Mouse (Mus musculus) ES-E14 (cell line): ENCODE results near the gene Sash1. TPM values are rescaled to one million over a fixed set of nuclear protein-coding genes. Genes with fewer than 3 reads are reported as not detected.
A peak's percentile ranks its signal among the peaks of the same experiment; 100 is the strongest.

Experiments
- DNase-seq: peaks from one replicate; pipeline ENCODE4 v3.0.0-alpha.2; 2013; ENCODE audit warnings: low read depth, low spot score
- H3K27ac ChIP-seq: 2 replicates; pipeline ENCODE4 v1.5.1; 2012; ENCODE audit warnings: low read depth, mild to moderate bottlenecking, low read length, moderate library complexity, mixed read lengths; ENCODE audit not compliant: poor library complexity, insufficient read depth, severe bottlenecking
- H3K36me3 ChIP-seq: 2 replicates; pipeline ENCODE4 v1.6.1; 2012; ENCODE audit warnings: mild to moderate bottlenecking, low read length, moderate library complexity, mixed read lengths; ENCODE audit not compliant: control insufficient read depth, poor library complexity, insufficient read depth, severe bottlenecking
- H3K4me1 ChIP-seq, 2 experiments: fragments of 150-350 bp in 1 of 2; sonication (generic) in 1 of 2; 2 replicates each; pipeline ENCODE4 v1.6.1; 2012; ENCODE audit warnings: low read length in 2 of 2, mild to moderate bottlenecking in 1 of 2, mixed read lengths in 1 of 2; ENCODE audit not compliant: control insufficient read depth in 2 of 2, insufficient read depth in 2 of 2, poor library complexity in 1 of 2
- H3K4me3 ChIP-seq, 2 experiments: fragments of 150-350 bp in 1 of 2; sonication (generic) in 1 of 2; 2 replicates each; pipeline ENCODE4 v1.5.1; 2012; ENCODE audit warnings: low read length in 2 of 2, low read depth in 1 of 2, mild to moderate bottlenecking in 1 of 2, mixed read lengths in 1 of 2; ENCODE audit not compliant: insufficient read depth in 1 of 2, poor library complexity in 1 of 2, severe bottlenecking in 1 of 2
- H3K9ac ChIP-seq: 2 replicates; pipeline ENCODE4 v1.6.1; 2012; ENCODE audit warnings: low read depth, mild to moderate bottlenecking, low read length, mixed read lengths; ENCODE audit not compliant: poor library complexity, insufficient read depth, severe bottlenecking
- H3K9me3 ChIP-seq: fragments of 150-350 bp; sonication (generic); 2 replicates; pipeline ENCODE4 v1.6.1; 2012; ENCODE audit warnings: low read depth, mild to moderate bottlenecking, low read length; ENCODE audit not compliant: control insufficient read depth, insufficient read depth
- CHD2 ChIP-seq: IDR thresholded peaks from 2 replicates; pipeline ENCODE4 v1.6.1; 2014; ENCODE audit warnings: mild to moderate bottlenecking, low read depth, low read length, inconsistent platforms
- HCFC1 ChIP-seq: IDR thresholded peaks from 2 replicates; pipeline ENCODE4 v1.6.1; 2012; ENCODE audit warnings: low read length, inconsistent platforms, borderline replicate concordance; ENCODE audit not compliant: insufficient read depth
- MAFK ChIP-seq: IDR thresholded peaks from 2 replicates; pipeline ENCODE4 v1.6.1; 2014; ENCODE audit warnings: mild to moderate bottlenecking, low read depth, low read length, inconsistent platforms; ENCODE audit not compliant: insufficient read depth
- ZC3H11A ChIP-seq: IDR thresholded peaks from 2 replicates; pipeline ENCODE4 v1.6.1; 2012; ENCODE audit warnings: low read depth, mild to moderate bottlenecking, inconsistent platforms, low read length, borderline replicate concordance
- ZNF384 ChIP-seq: IDR thresholded peaks from 2 replicates; pipeline ENCODE4 v1.6.1; 2012; ENCODE audit warnings: low read depth, low read length, inconsistent platforms
- in situ Hi-C, 2 experiments: fragments of 600-800 bp; cut with MboI; formaldehyde crosslinking; loops; one replicate each; pipeline ENCODE4 v1.15.1; 2025; ENCODE audit warnings: low sequenced_read_pairs in 2 of 2, inconsistent platforms in 1 of 2; ENCODE audit not compliant: unreplicated experiment in 2 of 2
- total RNA-seq: library from RNA; depleted of rRNA; stranded (reverse); fragments of 300-350 nt; gene quantifications from 2 replicates; pipeline ENCODE4 v1.2.3, GENCODE M21; 2012

Gene Sash1
- total RNA-seq, 1 experiment: 16.8 TPM

DNA sequence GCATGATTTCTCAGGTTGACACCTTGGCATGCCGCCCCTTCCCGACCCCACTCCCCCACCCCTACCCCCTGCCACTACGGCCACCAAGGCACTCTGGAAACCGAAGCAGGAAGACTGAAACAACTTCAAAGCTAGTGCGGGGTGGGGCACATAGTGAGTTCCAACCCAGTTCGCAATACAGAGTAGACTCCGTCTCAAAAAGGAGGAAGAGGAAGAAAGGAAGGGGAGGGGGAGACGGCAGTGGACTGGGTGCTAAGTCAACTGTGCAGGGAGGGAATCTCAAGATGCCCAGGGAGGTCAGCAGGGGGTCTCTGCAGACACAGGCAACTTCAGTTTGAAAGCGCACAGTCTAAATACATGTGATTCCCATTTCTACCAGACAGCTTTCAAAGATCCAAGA is 7.0 kb downstream of the Sash1 start:
- H3K9me3 ChIP-seq: no peaks in the 10 kb centered on the region
- peak overlapping the region; percentile 6; the same call in 1 of the 2 replicates for H3K27ac ChIP-seq
- in situ Hi-C loops: no loop called here
- H3K9ac ChIP-seq: 0 out of 2 replicates have a peak overlapping the region, but pooled peaks have one; percentile 58
- DNase-seq: no peak
- peak overlapping the region; percentile 32 to 38; a peak in 2 of 4 replicates for H3K4me3 ChIP-seq
- peaks cover 15 to 17% of the 10 kb centered on the region in 2 experiments for H3K4me1 ChIP-seq
- no peak for TF ChIP-seq ZC3H11A
- no peak for TF ChIP-seq CHD2
- TF ChIP-seq MAFK: no peak
- no peak for TF ChIP-seq ZNF384
- no peak for TF ChIP-seq HCFC1
- peaks cover 2% of the 10 kb centered on the region; the same call in 1 of the 2 replicates for H3K36me3 ChIP-seq

- H3K4me1 ChIP-seq: peaks cover 15 to 16% of the 10 kb centered on the region in 2 experiments
- TF ChIP-seq MAFK (no peak), HCFC1 (no peak), CHD2 (no peak), ZNF384 (no peak), ZC3H11A (no peak)
- H3K9ac ChIP-seq: peak overlapping the region; percentile 58; the same call in 1 of the 2 replicates
- in situ Hi-C loops: no loop called here
- no peaks in the 10 kb centered on the region for H3K9me3 ChIP-seq
- H3K4me3 ChIP-seq: peak overlapping the region; percentile 32 to 38; a peak in 3 of 4 replicates
- no peak for DNase-seq
- H3K27ac ChIP-seq: peak overlapping the region; percentile 6; the same call in 1 of the 2 replicates
- peaks cover 2% of the 10 kb centered on the region; the same call in 1 of the 2 replicates for H3K36me3 ChIP-seq
Observed at GRCm38 (mm10) chr10:8878381-8878780, 7.5 kb downstream of the Sash1 start.

DNA sequence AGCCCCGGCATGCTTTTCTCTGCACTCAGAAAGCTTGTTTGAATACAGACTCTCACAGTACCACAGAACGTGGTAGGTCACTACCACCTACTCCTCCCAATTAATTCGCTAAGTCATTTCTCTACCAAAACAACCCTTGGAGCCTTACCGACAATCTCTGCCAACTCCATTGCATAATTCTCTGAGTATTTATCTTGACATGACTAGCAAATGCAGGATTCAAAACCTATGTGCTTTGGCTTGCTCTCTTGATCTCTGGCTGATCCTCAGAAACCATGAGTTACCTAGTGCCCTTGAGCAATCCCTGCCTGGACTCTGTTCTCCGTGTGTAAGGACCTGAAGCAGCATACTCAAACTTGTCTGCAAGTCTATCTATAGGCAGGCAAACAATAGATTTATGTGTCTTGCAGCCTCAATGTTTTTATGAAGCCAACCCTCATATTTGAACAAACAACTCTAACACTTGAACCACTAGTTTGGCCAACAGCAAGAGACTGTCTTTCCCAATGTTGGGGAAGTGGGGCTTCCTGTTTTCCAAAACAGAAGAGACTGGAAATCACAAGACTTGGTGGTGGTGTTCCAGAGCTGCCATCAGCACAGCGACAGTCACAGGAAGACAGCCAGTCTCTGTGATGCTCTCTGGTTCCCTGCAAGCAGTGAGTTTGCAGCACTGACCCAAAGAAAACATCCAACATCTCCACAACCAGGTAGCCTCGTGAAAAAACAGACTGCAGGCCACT is 12.1 kb downstream of the Sash1 start:
- no peak for DNase-seq
- Histone ChIP-seq H3K36me3 (no peaks in the 10 kb centered on the region; the same call in 1 of the 2 replicates), H3K27ac (no peak overlapping the region), H3K9ac (no peak overlapping the region), H3K4me1 (peaks cover 2 to 3% of the 10 kb centered on the region in 2 experiments; a peak in 1 of 4 replicates), H3K4me3 (no peak overlapping the region), H3K9me3 (no peaks in the 10 kb centered on the region)
- in situ Hi-C loops: no loop called here
- TF ChIP-seq ZC3H11A (no peak), HCFC1 (no peak), ZNF384 (no peak), CHD2 (no peak), MAFK (no peak)

DNA sequence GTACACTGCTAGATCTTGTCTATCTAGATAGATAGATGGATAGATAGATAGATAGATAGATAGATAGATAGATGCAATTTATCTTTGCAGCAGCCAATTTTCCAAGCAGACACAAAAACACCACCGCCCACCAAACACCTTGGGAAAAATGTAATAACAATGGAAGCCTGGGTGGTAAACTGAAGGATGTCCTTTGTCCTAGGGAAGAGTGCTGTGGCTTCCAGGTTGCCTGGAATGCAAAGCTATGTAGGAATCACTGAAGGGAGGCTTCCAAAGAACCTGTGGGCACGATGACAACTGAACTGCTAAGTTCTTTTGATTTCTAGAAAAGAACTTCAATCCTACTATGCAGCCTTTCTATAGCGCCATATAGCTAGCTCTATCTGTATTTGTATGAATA is 13.1 kb downstream of the Sash1 start:
- H3K4me3 ChIP-seq: no peak overlapping the region
- H3K27ac ChIP-seq: no peak overlapping the region
- TF ChIP-seq ZC3H11A (no peak), ZNF384 (no peak), CHD2 (no peak), HCFC1 (no peak), MAFK (no peak)
- no peaks in the 10 kb centered on the region; the same call in 1 of the 2 replicates for H3K36me3 ChIP-seq
- peaks cover 2 to 3% of the 10 kb centered on the region in 2 experiments; a peak in 1 of 4 replicates for H3K4me1 ChIP-seq
- DNase-seq: no peak
- H3K9ac ChIP-seq: no peak overlapping the region
- no peaks in the 10 kb centered on the region for H3K9me3 ChIP-seq
- in situ Hi-C loops: no loop called here
